Mouse (Mus musculus) layer of hippocampus, adult 2 months (tissue): ENCODE measurements at regions not wholly inside any gene's neighbourhood (a gene's known extent, or its start where the extent isn't known, plus 50 kb on each side); places are given as distances from the start of the nearest gene placed in this dataset.

Experiments used
- DNase-seq, 2 experiments: peaks; one replicate each; pipeline ENCODE4 v3.0.0; 2022; ENCODE audit warnings: low spot score in 2 of 2
- H3K27ac ChIP-seq: fragments of 200-600 bp; 2 replicates; pipeline ENCODE4 v1.8.1; 2022
- H3K4me3 ChIP-seq: fragments of 200-600 bp; 2 replicates; pipeline ENCODE4 v1.8.1; 2022; ENCODE audit warnings: mild to moderate bottlenecking
- CTCF ChIP-seq: fragments of 200-600 bp; conservative IDR thresholded peaks from 2 replicates; pipeline ENCODE4 v1.8.1; 2022; ENCODE audit warnings: antibody characterized with exemption, mild to moderate bottlenecking, moderate library complexity

DNA sequence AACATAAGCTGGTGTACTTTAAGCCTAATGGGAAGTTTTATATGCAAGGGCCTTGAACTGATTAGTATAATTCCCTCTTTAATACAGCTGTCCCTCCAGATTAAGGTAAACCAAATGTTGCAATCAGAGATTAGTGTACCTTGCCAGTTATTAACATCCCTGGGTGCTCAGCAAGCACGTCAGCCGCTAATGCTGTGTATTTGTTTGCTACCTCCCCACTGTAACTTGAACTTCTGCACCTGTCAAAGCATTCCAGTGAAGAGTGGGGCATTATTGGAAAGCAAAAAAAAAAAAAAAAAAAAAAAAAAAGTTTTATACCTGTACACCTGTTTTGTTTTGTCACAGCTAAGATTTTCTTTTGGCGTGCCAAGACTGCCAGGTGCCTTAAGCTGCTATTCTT lies 53.1 kb upstream of the Zeb2 start:
- Histone ChIP-seq H3K4me3 (no peak overlapping the region), H3K27ac (peak overlapping the region; percentile 82)
- no peak for TF ChIP-seq CTCF
- DNase-seq: no peak

DNA sequence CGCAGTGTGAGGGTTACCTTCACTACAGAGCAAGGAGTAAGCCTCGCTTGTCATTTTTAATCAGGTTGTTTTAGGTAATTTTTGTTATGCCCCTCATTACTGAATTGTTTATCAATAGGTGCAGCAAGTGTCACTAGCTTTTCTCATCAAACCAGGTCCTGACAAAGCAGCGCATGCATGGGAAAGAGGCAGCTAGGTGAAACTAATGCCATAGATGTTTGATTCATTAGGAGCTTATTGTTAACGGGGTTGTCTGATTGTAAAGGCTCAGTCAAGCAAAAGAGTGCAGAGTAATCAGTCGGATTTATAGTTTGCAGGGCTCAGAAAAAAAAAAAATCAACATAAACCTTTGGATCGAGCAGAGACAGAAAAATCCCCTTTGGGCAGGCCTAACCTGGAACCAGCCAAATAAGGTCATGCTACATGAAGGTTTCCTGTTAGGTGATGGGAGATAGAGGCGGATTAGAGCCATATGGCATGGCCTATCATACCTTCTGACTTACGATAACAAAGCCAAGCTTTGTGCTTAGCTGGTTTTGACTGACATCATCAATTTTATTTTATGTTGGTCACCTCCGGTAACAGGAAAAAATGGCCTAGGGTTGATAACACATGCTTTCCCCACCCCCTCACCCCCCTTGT lies 52.4 kb upstream of the Zeb2 start:
- H3K27ac ChIP-seq: peak overlapping the region; percentile 82
- no peak for DNase-seq
- no peak for TF ChIP-seq CTCF
- no peak overlapping the region for H3K4me3 ChIP-seq

DNA sequence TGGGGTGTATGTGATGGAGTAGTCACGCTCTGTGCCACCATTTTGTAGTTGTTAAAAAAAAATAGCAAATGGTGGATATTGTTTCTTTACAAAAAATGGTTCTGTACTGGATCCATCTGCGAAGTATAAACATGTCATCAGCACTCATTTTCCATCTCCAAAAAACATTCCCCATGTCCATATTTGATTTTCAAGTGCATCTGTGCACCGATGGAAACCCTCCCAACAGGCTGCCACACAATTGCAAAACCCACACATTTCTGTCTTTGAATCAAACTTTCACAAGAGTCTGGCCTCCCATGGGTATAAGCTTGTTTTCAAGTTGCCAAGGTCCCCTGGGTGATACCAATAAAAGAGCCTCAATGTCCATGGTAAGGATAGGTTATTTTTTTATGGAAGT lies 51.4 kb upstream of the Zeb2 start:
- Histone ChIP-seq H3K27ac (peak overlapping the region; percentile 82), H3K4me3 (no peak overlapping the region)
- TF ChIP-seq CTCF: no peak
- DNase-seq: peak; percentile 62 to 76
